ENCODE assay signal across 9 mouse cellular contexts in genomic region chr10:4724851-4725250, GRCm38 (mm10).
DNase-seq lines count a peak whose midpoint lies in the region; ATAC-seq and TF ChIP-seq lines count a peak whose summit lies in the region.
"Had no signal": no experiment of that assay in that cellular context is flagged by ENCODE, and none has a peak within 500 bp of the region (broad histone marks: within the 10 kb centered on the region; RNA-seq: fewer than 3 reads in every experiment).

No protein-coding gene starts in this region.

- TF ChIP-seq RAD21 in MEL (IDR thresholded peaks at IDR 0.05; ENCODE audit: low read depth, low read length), result peak; percentile 55

- no peak overlapping the region for H3K9ac ChIP-seq in kidney, embryonic 16.5 days (replicated peaks; ENCODE audit: low read length)
- no peak overlapping the region for H3K9ac ChIP-seq in MEL (ENCODE audit: control insufficient read depth, low read depth, low read length, poor library complexity, severe bottlenecking)
- H3K9ac ChIP-seq: limb, embryonic 15.5 days had no signal

- 31% methylated on average over 3 of the region's 3 CpGs for WGBS in kidney, embryonic 16.5 days

- peak; percentile 40 to 63 (median 54) for TF ChIP-seq CTCF in MEL (IDR thresholded peaks at IDR 0.05 in 2 of 3, conservative IDR thresholded peaks at IDR 0.05 in 1 of 3; ENCODE audit: control insufficient read depth in 1 of 3, insufficient read depth in 1 of 3, low read depth in 2 of 3, low read length in 3 of 3, poor library complexity in 1 of 3, severe bottlenecking in 1 of 3)

- H3K36me3 ChIP-seq in kidney, embryonic 16.5 days (ENCODE audit: insufficient read depth, low read length), result no peaks in the 10 kb centered on the region
- H3K36me3 ChIP-seq in MEL (ENCODE audit: control insufficient read depth in 1 of 2, insufficient read depth in 2 of 2, low read length in 2 of 2), result no peaks in the 10 kb centered on the region
- H3K36me3 ChIP-seq: limb, embryonic 15.5 days had no signal

- TF ChIP-seq POLR2A in MEL (IDR thresholded peaks at IDR 0.05; ENCODE audit: control insufficient read depth in 1 of 2, insufficient read depth in 1 of 2, low read depth in 1 of 2, low read length in 2 of 2, poor library complexity in 1 of 2), result no peak

- H3K4me1 ChIP-seq in kidney, embryonic 16.5 days (ENCODE audit: insufficient read depth, low read length), result no peaks in the 10 kb centered on the region
- H3K4me1 ChIP-seq in MEL (ENCODE audit: control insufficient read depth in 1 of 2, insufficient read depth in 2 of 2, low read length in 2 of 2), result no peaks in the 10 kb centered on the region
- H3K4me1 ChIP-seq: limb, embryonic 15.5 days had no signal

- no peaks in the 10 kb centered on the region for H3K9me3 ChIP-seq in kidney, embryonic 16.5 days (ENCODE audit: low read length)
- no peaks in the 10 kb centered on the region for H3K9me3 ChIP-seq in MEL (replicated peaks; ENCODE audit: insufficient read depth, low read length)
- H3K9me3 ChIP-seq: limb, embryonic 15.5 days had no signal

- TF ChIP-seq EP300 in MEL (IDR thresholded peaks at IDR 0.05; ENCODE audit: low read depth in 1 of 2, low read length in 2 of 2), result no peak

- no peak overlapping the region for H3K27ac ChIP-seq in kidney, embryonic 16.5 days (ENCODE audit: low read length)
- H3K27ac ChIP-seq in MEL (ENCODE audit: control insufficient read depth, low read depth, low read length), result no peak overlapping the region
- H3K27ac ChIP-seq: limb, embryonic 15.5 days had no signal

- no peaks in the 10 kb centered on the region for H3K79me2 ChIP-seq in MEL (ENCODE audit: control insufficient read depth, insufficient read depth, low read length, poor library complexity)

- H3K27me3 ChIP-seq in kidney, embryonic 16.5 days (ENCODE audit: insufficient read depth, low read length), result no peaks in the 10 kb centered on the region
- no peaks in the 10 kb centered on the region for H3K27me3 ChIP-seq in MEL (ENCODE audit: control insufficient read depth in 1 of 2, insufficient read depth in 2 of 2, low read length in 2 of 2)
- H3K27me3 ChIP-seq: limb, embryonic 15.5 days had no signal

- peak; percentile 47 for DNase-seq in kidney, adult 9 months
- peak; percentile 34 to 47 for DNase-seq in B cell, adult 2 months
- peak; percentile 66 for DNase-seq in MEL (ENCODE audit: low read depth, low spot score)
- DNase-seq in kidney, postnatal 36 days, result peak; percentile 12 to 26
- no peak for DNase-seq in testis, postnatal 14 days (ENCODE audit: low spot score)
- no peak for DNase-seq in frontal cortex, postnatal 10 days (ENCODE audit: low spot score in 2 of 2)
- DNase-seq in spleen, postnatal 10 days (ENCODE audit: low spot score in 2 of 2), result no peak

- no peak for ATAC-seq in kidney, embryonic 16.5 days (ENCODE audit: low FRiP score, low TSS enrichment)

- no peak overlapping the region for H3K4me2 ChIP-seq in kidney, embryonic 16.5 days (replicated peaks; ENCODE audit: low read depth, low read length)
- H3K4me2 ChIP-seq: limb, embryonic 15.5 days had no signal

- H3K4me3 ChIP-seq in kidney, embryonic 16.5 days (ENCODE audit: low read length), result no peak overlapping the region
- no peak overlapping the region for H3K4me3 ChIP-seq in MEL (ENCODE audit: control insufficient read depth in 1 of 2, insufficient read depth in 1 of 2, low read depth in 2 of 2, low read length in 2 of 2)
- H3K4me3 ChIP-seq: limb, embryonic 15.5 days had no signal

TF ChIP-seq in MEL, 35 proteins besides CTCF, POLR2A, EP300 and RAD21:
- no peak for TF ChIP-seq GATA1 (IDR thresholded peaks at IDR 0.05; ENCODE audit: low read depth, low read length)
- TF ChIP-seq ZC3H11A (IDR thresholded peaks at IDR 0.05; ENCODE audit: low read depth, low read length), result peak; percentile 48
- no peak for TF ChIP-seq ETS1 (IDR thresholded peaks at IDR 0.05; ENCODE audit: low read depth, low read length)
- no peak for TF ChIP-seq ELF1 (IDR thresholded peaks at IDR 0.05; ENCODE audit: low read depth, low read length)
- no peak for TF ChIP-seq UBTF (IDR thresholded peaks at IDR 0.05; ENCODE audit: borderline replicate concordance, insufficient read depth, low read depth, low read length)
- no peak for TF ChIP-seq KAT2A (conservative IDR thresholded peaks at IDR 0.05; ENCODE audit: low read depth, low read length)
- peak; percentile 51 for TF ChIP-seq SMC3 (IDR thresholded peaks at IDR 0.05; ENCODE audit: low read depth, low read length)
- TF ChIP-seq RCOR1 (IDR thresholded peaks at IDR 0.05; ENCODE audit: low read depth, low read length), result no peak
- TF ChIP-seq MEF2A (IDR thresholded peaks at IDR 0.05; ENCODE audit: extremely low read depth, insufficient replicate concordance, low read depth, low read length, poor library complexity, severe bottlenecking), result no peak
- no peak for TF ChIP-seq ZMIZ1 (IDR thresholded peaks at IDR 0.05; ENCODE audit: low read depth, low read length)
- TF ChIP-seq JUND (IDR thresholded peaks at IDR 0.05; ENCODE audit: low read depth, low read length), result no peak
TF ChIP-seq in MEL: peak in this region for 2.

Comparison
In these comparisons a context has a peak if more than half of its experiments do, and no peak if none do; other contexts are left out.
1. DNase-seq: peak in kidney, adult 9 months (single experiment), B cell, adult 2 months (2 of 2), MEL (single experiment) and kidney, postnatal 36 days (2 of 2); none in testis, postnatal 14 days (single experiment), frontal cortex, postnatal 10 days (0 of 2) and spleen, postnatal 10 days (0 of 2).